In genomic region chr7:18896536-18896935, GRCm38 (mm10) we compare ENCODE assay signal across 9 mouse cellular contexts. TPM values are rescaled to one million over a fixed set of nuclear protein-coding genes. Genes with fewer than 3 reads are reported as not detected.
DNase-seq lines count a peak whose midpoint lies in the region; ATAC-seq and TF ChIP-seq lines count a peak whose summit lies in the region.
"Had no signal": no experiment of that assay in that cellular context is flagged by ENCODE, and none has a peak within 500 bp of the region (broad histone marks: within the 10 kb centered on the region; RNA-seq: fewer than 3 reads in every experiment).

No protein-coding gene starts in this region.

- no peak overlapping the region for H3K4me3 ChIP-seq in intestine, embryonic 14.5 days (ENCODE audit: low read depth, low read length)
- no peak overlapping the region for H3K4me3 ChIP-seq in intestine, embryonic 16.5 days (ENCODE audit: low read length)
- no peak overlapping the region for H3K4me3 ChIP-seq in CH12.LX (replicated peaks in 1 of 3; ENCODE audit: low read depth in 2 of 3, low read length in 2 of 3, poor library complexity in 1 of 3)

- H3K79me2 ChIP-seq in CH12.LX (replicated peaks; ENCODE audit: control insufficient read depth, extremely low read depth, insufficient read depth, poor library complexity, severe bottlenecking) = no peaks in the 10 kb centered on the region

- TF ChIP-seq EP300 in CH12.LX (IDR thresholded peaks at IDR 0.05; ENCODE audit: low read length) = peak; percentile 47

- dilution Hi-C loops in CH12.LX (cut with MboI; ENCODE audit: extremely low pct_ligation_motif_present, extremely low pct_unique_long_range_greater_than_20kb, low sequenced_read_pairs) = no loop called here

- peaks cover 15% of the 10 kb centered on the region for H3K4me1 ChIP-seq in intestine, embryonic 14.5 days (replicated peaks; ENCODE audit: control insufficient read depth, insufficient read depth, low read length)
- peaks cover 22% of the 10 kb centered on the region for H3K4me1 ChIP-seq in intestine, embryonic 16.5 days (ENCODE audit: control insufficient read depth, insufficient read depth, low read length)
- peaks cover 3 to 18% of the 10 kb centered on the region in 2 experiments; a peak in 2 of 4 replicates for H3K4me1 ChIP-seq in CH12.LX (ENCODE audit: control insufficient read depth in 1 of 2, insufficient read depth in 2 of 2)

- H3K27me3 ChIP-seq in intestine, embryonic 14.5 days (replicated peaks; ENCODE audit: control insufficient read depth, insufficient read depth, low read length) = peaks cover 7% of the 10 kb centered on the region
- no peaks in the 10 kb centered on the region for H3K27me3 ChIP-seq in intestine, embryonic 16.5 days (replicated peaks; ENCODE audit: control insufficient read depth, insufficient read depth, low read length)
- H3K27me3 ChIP-seq in CH12.LX (replicated peaks) = no peaks in the 10 kb centered on the region

- in situ Hi-C loops in CH12.LX (cut with MboI; ENCODE audit: low pct_ligation_motif_present, low pct_unique_long_range_greater_than_20kb, low sequenced_read_pairs) = loop anchor here (10.0 kb wide), 2 partner anchors 88 to 128 kb away; partner anchors contain the start of genes Foxa3, Nanos2 and Sympk

- no peaks in the 10 kb centered on the region for H3K9me3 ChIP-seq in intestine, embryonic 14.5 days (ENCODE audit: control insufficient read depth, low read length)
- no peaks in the 10 kb centered on the region for H3K9me3 ChIP-seq in intestine, embryonic 16.5 days (ENCODE audit: control insufficient read depth, low read length)
- H3K9me3 ChIP-seq in CH12.LX (replicated peaks; ENCODE audit: low read length) = no peaks in the 10 kb centered on the region

- TF ChIP-seq CTCF in CH12.LX (conservative IDR thresholded peaks at IDR 0.05 in 1 of 2, IDR thresholded peaks at IDR 0.05 in 1 of 2; ENCODE audit: low read depth in 2 of 2, low read length in 2 of 2) = peak; percentile 24 to 80; a peak in 3 of 4 replicates

- peaks cover 28% of the 10 kb centered on the region for H3K36me3 ChIP-seq in intestine, embryonic 14.5 days (ENCODE audit: control insufficient read depth, insufficient read depth, low read length)
- no peaks in the 10 kb centered on the region for H3K36me3 ChIP-seq in intestine, embryonic 16.5 days (ENCODE audit: control insufficient read depth, insufficient read depth, low read length)
- H3K36me3 ChIP-seq in CH12.LX (replicated peaks in 1 of 2; ENCODE audit: control insufficient read depth in 1 of 2, insufficient read depth in 1 of 2, low read length in 1 of 2) = peaks cover 8 to 53% of the 10 kb centered on the region in 2 experiments

- H3K4me2 ChIP-seq in intestine, embryonic 14.5 days (ENCODE audit: low read length) = no peak overlapping the region
- H3K4me2 ChIP-seq in intestine, embryonic 16.5 days (ENCODE audit: low read depth, low read length) = no peak overlapping the region
- no peak overlapping the region for H3K4me2 ChIP-seq in CH12.LX (ENCODE audit: insufficient read depth, low read depth, poor library complexity, severe bottlenecking)

- peak; percentile 71 for TF ChIP-seq RAD21 in CH12.LX (IDR thresholded peaks at IDR 0.05; ENCODE audit: low read depth, low read length)

- peak; percentile 59 for DNase-seq in intestine, embryonic 14.5 days (ENCODE audit: low spot score)
- peak; percentile 35 for DNase-seq in CH12.LX (ENCODE audit: extremely low read depth)
- DNase-seq in adrenal gland, postnatal 36 days = peak; percentile 32 to 68
- DNase-seq in heart, postnatal 4 days = peak; percentile 61
- peak; percentile 67 for DNase-seq in lung, postnatal 10 days
- no peak for DNase-seq in thymus, postnatal 25 days

- no peak for ATAC-seq in intestine, embryonic 14.5 days (replicated peaks; ENCODE audit: low FRiP score, low TSS enrichment, low read depth)
- ATAC-seq in intestine, embryonic 16.5 days = no peak
- ATAC-seq in CD4-positive, CD25-positive, alpha-beta regulatory T cell, adult 4 months = no peak

- TF ChIP-seq POLR2A in CH12.LX (IDR thresholded peaks at IDR 0.05; ENCODE audit: low read depth, low read length) = no peak

- H3K9ac ChIP-seq in intestine, embryonic 14.5 days (ENCODE audit: low read length) = no peak overlapping the region
- no peak overlapping the region for H3K9ac ChIP-seq in intestine, embryonic 16.5 days (ENCODE audit: low read depth, low read length)
- no peak overlapping the region for H3K9ac ChIP-seq in CH12.LX (ENCODE audit: insufficient read depth, low read depth)

- H3K27ac ChIP-seq in intestine, embryonic 14.5 days (ENCODE audit: low read depth) = no peak overlapping the region
- H3K27ac ChIP-seq in intestine, embryonic 16.5 days (ENCODE audit: low read length) = no peak overlapping the region
- H3K27ac ChIP-seq in CH12.LX (ENCODE audit: insufficient read depth, low read depth) = no peak overlapping the region
- H3K27ac ChIP-seq: macrophage had no signal

- 48% methylated on average over 5 of the region's 5 CpGs for WGBS in intestine, embryonic 14.5 days
- 43% methylated on average over 5 of the region's 5 CpGs for WGBS in intestine, embryonic 16.5 days

TF ChIP-seq in CH12.LX, 34 proteins besides CTCF, POLR2A, EP300 and RAD21:
- TF ChIP-seq ZC3H11A (IDR thresholded peaks at IDR 0.05; ENCODE audit: low read depth, low read length) (no peak), UBTF (IDR thresholded peaks at IDR 0.05; ENCODE audit: low read depth, low read length) (no peak), IRF4 (IDR thresholded peaks at IDR 0.05; ENCODE audit: low read depth, low read length) (no peak), BHLHE40 (IDR thresholded peaks at IDR 0.05; ENCODE audit: low read depth, low read length) (no peak), KAT2A (IDR thresholded peaks at IDR 0.05; ENCODE audit: insufficient replicate concordance, low read length) (no peak), ELF1 (IDR thresholded peaks at IDR 0.05; ENCODE audit: low read depth, low read length) (no peak), MAX (IDR thresholded peaks at IDR 0.05; ENCODE audit: low read length) (no peak), ZKSCAN1 (IDR thresholded peaks at IDR 0.05; ENCODE audit: borderline replicate concordance, low read depth, low read length) (no peak), MEF2A (IDR thresholded peaks at IDR 0.05; ENCODE audit: borderline replicate concordance, low read depth, low read length) (no peak), ZNF384 (IDR thresholded peaks at IDR 0.05; ENCODE audit: low read depth, low read length) (no peak), ZMIZ1 (IDR thresholded peaks at IDR 0.05; ENCODE audit: low read depth, low read length) (no peak), ETS1 (conservative IDR thresholded peaks at IDR 0.05; ENCODE audit: low read depth, low read length) (no peak), SMC3 (IDR thresholded peaks at IDR 0.05; ENCODE audit: low read depth, low read length) (peak; percentile 57), GABPA (IDR thresholded peaks at IDR 0.05; ENCODE audit: insufficient replicate concordance, low read depth, low read length) (no peak), TCF12 (IDR thresholded peaks at IDR 0.05; ENCODE audit: low read depth, low read length) (peak; percentile 93), MAFK (IDR thresholded peaks at IDR 0.05; ENCODE audit: insufficient replicate concordance, low read length) (no peak), MXI1 (IDR thresholded peaks at IDR 0.05; ENCODE audit: low read depth, low read length) (no peak)

RNA-seq across cellular contexts. Expression of gene Ccdc61, which starts 13.7 kb away (rescaled TPM):
- polyA plus RNA-seq in intestine, embryonic 14.5 days (2014; fragmentation: Nextera tagmentation; extraction: Ambion mirVana) = 21.5 and 21.7 TPM in 2 replicates
- 23.7 and 24.7 TPM in 2 replicates for polyA plus RNA-seq in intestine, embryonic 16.5 days (2015; fragmentation: Nextera tagmentation; extraction: Ambion mirVana)
- 16.3 and 17.4 TPM in 2 replicates for total RNA-seq in CH12.LX (2012; rRNA removed)
- 11.7 and 11.9 TPM in 2 replicates for total RNA-seq in CH12.LX (2014; rRNA removed)
- polyA plus RNA-seq in CH12.LX (2012; ENCODE audit: insufficient read length, low read depth) = 13.2 and 27.3 TPM in 2 replicates
- total RNA-seq in adrenal gland, postnatal 36 days (2021) = 10 to 100 TPM; 11.5 to 12.1 TPM
- total RNA-seq in heart, postnatal 4 days (2021) = 10 to 100 TPM; 11.9 to 14.9 TPM
- 1 to 10 TPM; 7.6 to 8.9 TPM for polyA plus RNA-seq in CD4-positive, CD25-positive, alpha-beta regulatory T cell, adult 4 months (2017; shearing (Covaris generic))

RNA-seq across cellular contexts. Expression of gene Pglyrp1, which starts 25.4 kb away (rescaled TPM):
- 17.7 and 26.7 TPM in 2 replicates for polyA plus RNA-seq in intestine, embryonic 14.5 days (2014; fragmentation: Nextera tagmentation; extraction: Ambion mirVana)
- polyA plus RNA-seq in intestine, embryonic 16.5 days (2015; fragmentation: Nextera tagmentation; extraction: Ambion mirVana) = 101 and 106 TPM in 2 replicates
- total RNA-seq in CH12.LX (2012; rRNA removed) = 0.25 and 0.51 TPM in 2 replicates
- 0.45 TPM in 1 of 2 replicates, not detected in the other for total RNA-seq in CH12.LX (2014; rRNA removed)
- polyA plus RNA-seq in CH12.LX (2012; ENCODE audit: insufficient read length, low read depth) = 3.8 and 4.7 TPM in 2 replicates
- 1 to 10 TPM in 1 of 2 experiments, under 1 TPM in 1; 0.56 to 1.3 TPM for total RNA-seq in adrenal gland, postnatal 36 days (2021)
- 1 to 10 TPM; 1.1 to 2.0 TPM for total RNA-seq in heart, postnatal 4 days (2021)
- 100 to 1,000 TPM; 246 to 259 TPM for polyA plus RNA-seq in CD4-positive, CD25-positive, alpha-beta regulatory T cell, adult 4 months (2017; shearing (Covaris generic))

RNA-seq across cellular contexts. Expression of gene Nova2, which starts 29.2 kb away (rescaled TPM):
- 0.66 and 0.75 TPM in 2 replicates for polyA plus RNA-seq in intestine, embryonic 14.5 days (2014; fragmentation: Nextera tagmentation; extraction: Ambion mirVana)
- polyA plus RNA-seq in intestine, embryonic 16.5 days (2015; fragmentation: Nextera tagmentation; extraction: Ambion mirVana) = 0.34 and 0.40 TPM in 2 replicates
- total RNA-seq in CH12.LX (2012; rRNA removed) (0.04 TPM in 2 replicates), CH12.LX (2014; rRNA removed) (not detected in 2 replicates)
- not detected in 2 replicates for polyA plus RNA-seq in CH12.LX (2012; ENCODE audit: insufficient read length, low read depth)
- total RNA-seq in adrenal gland, postnatal 36 days (2021) = 1 to 10 TPM; 3.7 to 5.4 TPM
- total RNA-seq in heart, postnatal 4 days (2021) = 1 to 10 TPM; 8.6 to 9.1 TPM
- polyA plus RNA-seq in CD4-positive, CD25-positive, alpha-beta regulatory T cell, adult 4 months (2017; shearing (Covaris generic)) = not detected

RNA-seq across cellular contexts. Expression of gene Mill2, which starts 56.8 kb away (rescaled TPM):
- polyA plus RNA-seq in intestine, embryonic 14.5 days (2014; fragmentation: Nextera tagmentation; extraction: Ambion mirVana) = 0.62 and 1.1 TPM in 2 replicates
- 1.1 and 1.3 TPM in 2 replicates for polyA plus RNA-seq in intestine, embryonic 16.5 days (2015; fragmentation: Nextera tagmentation; extraction: Ambion mirVana)
- total RNA-seq in CH12.LX (2012; rRNA removed) (not detected in 2 replicates), CH12.LX (2014; rRNA removed) (not detected in 2 replicates)
- polyA plus RNA-seq in CH12.LX (2012; ENCODE audit: insufficient read length, low read depth) = not detected in 2 replicates
- 1 to 10 TPM; 5.4 to 7.2 TPM for total RNA-seq in adrenal gland, postnatal 36 days (2021)
- total RNA-seq in heart, postnatal 4 days (2021) = 1 to 10 TPM; 2.8 to 3.5 TPM
- polyA plus RNA-seq in CD4-positive, CD25-positive, alpha-beta regulatory T cell, adult 4 months (2017; shearing (Covaris generic)) = under 1 TPM in 1 of 2 experiments, not detected in 1; 0.22 TPM
